In the genomic region with DNA sequence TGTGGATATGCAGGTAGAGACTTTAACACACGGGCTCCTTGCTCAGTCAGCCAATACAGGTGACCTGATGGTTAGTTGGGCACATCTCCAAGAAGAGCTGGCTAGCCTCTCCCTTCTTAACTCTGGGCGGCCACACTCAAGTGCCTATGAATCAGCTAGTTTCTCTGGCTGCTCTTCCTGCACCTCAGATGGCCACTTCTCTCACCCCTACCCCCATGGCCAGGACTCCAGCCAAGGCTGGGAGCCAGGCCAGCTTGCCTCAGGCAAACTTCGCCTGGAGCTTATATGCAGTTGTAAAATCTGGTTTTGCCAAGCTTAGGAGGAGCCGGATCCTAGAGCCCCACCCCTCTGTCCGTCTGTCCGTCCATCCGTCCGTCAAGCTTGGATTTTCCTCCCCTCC, we compare ENCODE assay signal across 8 mouse cellular contexts. TPM values are rescaled to one million over a fixed set of nuclear protein-coding genes. Genes with fewer than 3 reads are reported as not detected.
A peak's percentile ranks its signal among the peaks of the same experiment; 100 is the strongest.
DNase-seq lines count a peak whose midpoint lies in the region; ATAC-seq and TF ChIP-seq lines count a peak whose summit lies in the region.

No protein-coding gene starts in this region.

- no peaks in the 10 kb centered on the region for H3K9me3 ChIP-seq in intestine, postnatal 0 days (ENCODE audit: control insufficient read depth)
- no peaks in the 10 kb centered on the region for H3K9me3 ChIP-seq in stomach, postnatal 0 days (ENCODE audit: control insufficient read depth, low read length)

- 30% methylated on average over 8 of the region's 8 CpGs for WGBS in intestine, postnatal 0 days
- WGBS in lung, adult 2 months = 14% methylated on average over 8 of the region's 8 CpGs
- WGBS in stomach, postnatal 0 days = 21% methylated on average over 8 of the region's 8 CpGs

- peaks cover 45% of the 10 kb centered on the region for H3K27me3 ChIP-seq in intestine, postnatal 0 days (replicated peaks; ENCODE audit: control insufficient read depth, insufficient read depth, low read length)
- H3K27me3 ChIP-seq in stomach, postnatal 0 days (ENCODE audit: control insufficient read depth, insufficient read depth, low read length) = no peaks in the 10 kb centered on the region

- peak overlapping the region; percentile 52 for H3K4me3 ChIP-seq in intestine, postnatal 0 days (ENCODE audit: low read depth, low read length)
- peak overlapping the region; percentile 63 for H3K4me3 ChIP-seq in lung, adult 2 months (replicated peaks; ENCODE audit: extremely low read depth, low read depth, low read length)
- H3K4me3 ChIP-seq in stomach, postnatal 0 days (ENCODE audit: low read depth, low read length) = peak overlapping the region; percentile 63

- TF ChIP-seq POLR2A in lung, adult 2 months (IDR thresholded peaks at IDR 0.05; ENCODE audit: borderline replicate concordance, extremely low read depth, low read depth, low read length) = no peak

- no peak for ATAC-seq in intestine, postnatal 0 days
- 0 out of 2 replicates have a peak, but pooled peaks have one; percentile 19 for ATAC-seq in stomach, postnatal 0 days (ENCODE audit: low FRiP score, low TSS enrichment)

- H3K4me1 ChIP-seq in intestine, postnatal 0 days (replicated peaks; ENCODE audit: control insufficient read depth, insufficient read depth, low read length) = peaks cover 11% of the 10 kb centered on the region; the same call in 1 of the 2 replicates
- peaks cover 15% of the 10 kb centered on the region for H3K4me1 ChIP-seq in lung, adult 2 months (ENCODE audit: control insufficient read depth, insufficient read depth, low read length)
- H3K4me1 ChIP-seq in stomach, postnatal 0 days (replicated peaks; ENCODE audit: control insufficient read depth, insufficient read depth) = peaks cover 10% of the 10 kb centered on the region

- TF ChIP-seq EP300 in stomach, postnatal 0 days (optimal IDR thresholded peaks at IDR 0.05) = no peak

- no peak overlapping the region for H3K9ac ChIP-seq in intestine, postnatal 0 days (ENCODE audit: low read depth, low read length)
- H3K9ac ChIP-seq in stomach, postnatal 0 days (ENCODE audit: low read length) = peak overlapping the region; percentile 84

- peak overlapping the region; percentile 75 for H3K4me2 ChIP-seq in intestine, postnatal 0 days (replicated peaks; ENCODE audit: low read depth)
- peak overlapping the region; percentile 59 for H3K4me2 ChIP-seq in stomach, postnatal 0 days (replicated peaks; ENCODE audit: low read depth)

- TF ChIP-seq CTCF in intestine, postnatal 0 days (IDR thresholded peaks at IDR 0.05; ENCODE audit: low read depth) = no peak
- no peak for TF ChIP-seq CTCF in lung, adult 2 months (IDR thresholded peaks at IDR 0.05; ENCODE audit: insufficient read depth, low read length)
- TF ChIP-seq CTCF in stomach, postnatal 0 days (IDR thresholded peaks at IDR 0.05; ENCODE audit: low read depth) = no peak

- intact Hi-C loops in left cerebral cortex, postnatal 36 days (cut with DNase I) = loop anchor here (5.0 kb wide), 2 partner anchors 128 to 373 kb away; no protein-coding TSS in a partner anchor

- peak; percentile 18 to 37 for DNase-seq in left cerebral cortex, postnatal 36 days (ENCODE audit: low spot score in 2 of 2)
- DNase-seq in left cerebral cortex, adult 11 months (ENCODE audit: low spot score) = no peak
- DNase-seq in cerebellum, adult 18-20 months = peak; percentile 55 to 71
- DNase-seq in gastrocnemius, postnatal 4 days (ENCODE audit: low spot score in 2 of 2) = peak; percentile 71 to 82
- DNase-seq in lung, adult 2 months = peak; percentile 83
- peak; percentile 37 for DNase-seq in stomach, postnatal 0 days (ENCODE audit: low spot score)
- DNase-seq in thymus, postnatal 4 days = no peak

- no peaks in the 10 kb centered on the region for H3K36me3 ChIP-seq in intestine, postnatal 0 days (ENCODE audit: control insufficient read depth, insufficient read depth)
- no peaks in the 10 kb centered on the region; the same call in 1 of the 2 replicates for H3K36me3 ChIP-seq in stomach, postnatal 0 days (ENCODE audit: control insufficient read depth, insufficient read depth, low read length)

- no peak overlapping the region for H3K27ac ChIP-seq in intestine, postnatal 0 days (ENCODE audit: low read depth, low read length)
- H3K27ac ChIP-seq in stomach, postnatal 0 days (replicated peaks) = peak overlapping the region; percentile 95

RNA-seq across cellular contexts. Expression of a gene that starts 1.7 kb away (rescaled TPM):
- total RNA-seq in left cerebral cortex, postnatal 36 days (2021) = 10 to 100 TPM; 22.4 to 28.4 TPM
- 100 to 1,000 TPM; 370 to 372 TPM for total RNA-seq in gastrocnemius, postnatal 4 days (2021)
- polyA plus RNA-seq in intestine, postnatal 0 days (2015; fragmentation: Nextera tagmentation; extraction: Ambion mirVana) = 49.1 and 54.0 TPM in 2 replicates
- 384 and 556 TPM in 2 replicates for polyA plus RNA-seq in lung, adult 2 months (2012; rRNA removed)
- 96.7 and 102 TPM in 2 replicates for polyA plus RNA-seq in stomach, postnatal 0 days (2015; fragmentation: Nextera tagmentation; extraction: Ambion mirVana)

Comparison
In these comparisons a context has a peak if more than half of its experiments do, and no peak if none do; other contexts are left out.
1. DNase-seq: peak in left cerebral cortex, postnatal 36 days (2 of 2), cerebellum, adult 18-20 months (2 of 2), gastrocnemius, postnatal 4 days (2 of 2), lung, adult 2 months (single experiment) and stomach, postnatal 0 days (single experiment); none in left cerebral cortex, adult 11 months (single experiment) and thymus, postnatal 4 days (single experiment).
2. Peak in every context shown above with its lines, with median percentiles within 50 percentile points of each other: H3K4me3 ChIP-seq.